Mouse (Mus musculus): ENCODE measurements around the gene Ccer2. TPM values are rescaled to one million over a fixed set of nuclear protein-coding genes. Genes with fewer than 3 reads are reported as not detected.

Gene Ccer2
- polyA plus RNA-seq, 1 experiment from 2014 or later = not detected

GRCm38 (mm10) chr7:28724613-28725012 is 31.4 kb upstream of the Ccer2 start:
- Histone ChIP-seq H3K27ac (replicated peaks) (no peak overlapping the region), H3K4me3 (replicated peaks) (no peak overlapping the region), H3K9me3 (replicated peaks) (no peaks in the 10 kb centered on the region), H3K9ac (no peak overlapping the region), H3K27me3 (0 out of 2 replicates have a peak, but pooled peaks cover 3% of the 10 kb centered on the region), H3K36me3 (replicated peaks) (no peaks in the 10 kb centered on the region), H3K4me2 (no peak overlapping the region), H3K4me1 (replicated peaks) (peaks cover 5% of the 10 kb centered on the region; the same call in 1 of the 2 replicates)
- WGBS (ENCODE audit: insufficient replicate concordance) = 81% methylated on average over 2 of the region's 2 CpGs
- ATAC-seq (ENCODE audit: insufficient read depth) = no peak

GRCm38 (mm10) chr7:28726600-28726999 is 29.4 kb upstream of the Ccer2 start:
- Histone ChIP-seq H3K4me2 (no peak overlapping the region), H3K4me3 (replicated peaks) (no peak overlapping the region), H3K27me3 (peaks cover 11% of the 10 kb centered on the region), H3K27ac (replicated peaks) (no peak overlapping the region), H3K9ac (no peak overlapping the region), H3K9me3 (replicated peaks) (no peaks in the 10 kb centered on the region), H3K4me1 (replicated peaks) (peaks cover 5% of the 10 kb centered on the region; the same call in 1 of the 2 replicates), H3K36me3 (replicated peaks) (no peaks in the 10 kb centered on the region)
- no peak for ATAC-seq (ENCODE audit: insufficient read depth)
- WGBS (ENCODE audit: insufficient replicate concordance) = 10% methylated on average over 14 of the region's 14 CpGs

- peaks cover 22% of the 10 kb centered on the region for H3K27me3 ChIP-seq
- H3K27ac ChIP-seq (replicated peaks) = no peak overlapping the region
- ATAC-seq (ENCODE audit: insufficient read depth) = no peak
- 0 out of 2 replicates have a peak, but pooled peaks cover 3% of the 10 kb centered on the region for H3K36me3 ChIP-seq (replicated peaks)
- H3K4me3 ChIP-seq (replicated peaks) = no peak overlapping the region
- 65% methylated on average over 10 of the region's 10 CpGs for WGBS (ENCODE audit: insufficient replicate concordance)
- no peak overlapping the region for H3K9ac ChIP-seq
- H3K4me2 ChIP-seq = no peak overlapping the region
- peaks cover 14% of the 10 kb centered on the region for H3K4me1 ChIP-seq (replicated peaks)
- no peaks in the 10 kb centered on the region for H3K9me3 ChIP-seq (replicated peaks)
These were observed 28.2 kb upstream of the Ccer2 start for GRCm38 (mm10) chr7:28727649-28728340.

- Histone ChIP-seq H3K36me3 (replicated peaks) (0 out of 2 replicates have a peak, but pooled peaks cover 3% of the 10 kb centered on the region), H3K9ac (no peak overlapping the region; the same call in 1 of the 2 replicates), H3K27ac (replicated peaks) (no peak overlapping the region), H3K4me3 (replicated peaks) (peak overlapping the region; percentile 54), H3K9me3 (replicated peaks) (no peaks in the 10 kb centered on the region), H3K4me2 (peak overlapping the region; percentile 84), H3K27me3 (peaks cover 22% of the 10 kb centered on the region), H3K4me1 (replicated peaks) (peaks cover 19% of the 10 kb centered on the region)
- ATAC-seq (ENCODE audit: insufficient read depth) = peak; percentile 84
- 5% methylated on average over 58 of the region's 58 CpGs for WGBS (ENCODE audit: insufficient replicate concordance)
These were observed 23.4 kb upstream of the Ccer2 start for GRCm38 (mm10) chr7:28732341-28733142.

GRCm38 (mm10) chr7:28733211-28733610 is 22.8 kb upstream of the Ccer2 start:
- H3K4me1 ChIP-seq (replicated peaks) = peaks cover 19% of the 10 kb centered on the region
- 17% methylated on average over 11 of the region's 11 CpGs for WGBS (ENCODE audit: insufficient replicate concordance)
- H3K4me2 ChIP-seq = peak overlapping the region; percentile 84
- no peaks in the 10 kb centered on the region for H3K9me3 ChIP-seq (replicated peaks)
- peaks cover 22% of the 10 kb centered on the region for H3K27me3 ChIP-seq
- H3K27ac ChIP-seq (replicated peaks) = no peak overlapping the region
- H3K36me3 ChIP-seq (replicated peaks) = peaks cover 4% of the 10 kb centered on the region; the same call in 1 of the 2 replicates
- H3K4me3 ChIP-seq (replicated peaks) = peak overlapping the region; percentile 54
- ATAC-seq (ENCODE audit: insufficient read depth) = 0 out of 2 replicates have a peak, but pooled peaks have one; percentile 4
- no peak overlapping the region; the same call in 1 of the 2 replicates for H3K9ac ChIP-seq

GRCm38 (mm10) chr7:28735701-28736100 is 20.3 kb upstream of the Ccer2 start:
- H3K27ac ChIP-seq (replicated peaks) = no peak overlapping the region
- no peak for ATAC-seq (ENCODE audit: insufficient read depth)
- H3K36me3 ChIP-seq (replicated peaks) = peaks cover 15% of the 10 kb centered on the region
- H3K4me2 ChIP-seq = no peak overlapping the region
- 65% methylated on average over 6 of the region's 6 CpGs for WGBS (ENCODE audit: insufficient replicate concordance)
- H3K4me1 ChIP-seq (replicated peaks) = peaks cover 27% of the 10 kb centered on the region
- H3K9ac ChIP-seq = no peak overlapping the region
- peaks cover 20% of the 10 kb centered on the region for H3K27me3 ChIP-seq
- no peak overlapping the region for H3K4me3 ChIP-seq (replicated peaks)
- no peaks in the 10 kb centered on the region for H3K9me3 ChIP-seq (replicated peaks)

- WGBS (ENCODE audit: insufficient replicate concordance) = 81% methylated on average over 21 of the region's 21 CpGs
- H3K4me3 ChIP-seq (replicated peaks) = no peak overlapping the region
- H3K9ac ChIP-seq = no peak overlapping the region
- no peaks in the 10 kb centered on the region for H3K9me3 ChIP-seq (replicated peaks)
- peaks cover 12% of the 10 kb centered on the region for H3K36me3 ChIP-seq (replicated peaks)
- no peak overlapping the region for H3K4me2 ChIP-seq
- H3K27me3 ChIP-seq = no peaks in the 10 kb centered on the region
- peaks cover 26% of the 10 kb centered on the region for H3K4me1 ChIP-seq (replicated peaks)
- ATAC-seq (ENCODE audit: insufficient read depth) = no peak
- H3K27ac ChIP-seq (replicated peaks) = no peak overlapping the region
These were observed 16.1 kb upstream of the Ccer2 start for GRCm38 (mm10) chr7:28739829-28740228.

GRCm38 (mm10) chr7:28740949-28741348 is 15.0 kb upstream of the Ccer2 start:
- Histone ChIP-seq H3K4me3 (replicated peaks) (peak overlapping the region; percentile 86), H3K36me3 (replicated peaks) (peaks cover 16% of the 10 kb centered on the region), H3K9me3 (replicated peaks) (no peaks in the 10 kb centered on the region), H3K4me1 (replicated peaks) (peaks cover 26% of the 10 kb centered on the region), H3K27me3 (no peaks in the 10 kb centered on the region), H3K4me2 (peak overlapping the region; percentile 78), H3K9ac (peak overlapping the region; percentile 77), H3K27ac (replicated peaks) (peak overlapping the region; percentile 75)
- WGBS (ENCODE audit: insufficient replicate concordance) = 32% methylated on average over 9 of the region's 9 CpGs
- no peak for ATAC-seq (ENCODE audit: insufficient read depth)

- Histone ChIP-seq H3K4me3 (replicated peaks) (peak overlapping the region; percentile 86), H3K36me3 (replicated peaks) (peaks cover 20% of the 10 kb centered on the region), H3K4me2 (peak overlapping the region; percentile 78), H3K9ac (peak overlapping the region; percentile 77), H3K27me3 (no peaks in the 10 kb centered on the region), H3K9me3 (replicated peaks) (no peaks in the 10 kb centered on the region), H3K4me1 (replicated peaks) (peaks cover 26% of the 10 kb centered on the region), H3K27ac (replicated peaks) (peak overlapping the region; percentile 75)
- under 1% methylated on average over 13 of the region's 13 CpGs for WGBS (ENCODE audit: insufficient replicate concordance)
- peak; percentile 2; the same call in 1 of the 2 replicates for ATAC-seq (ENCODE audit: insufficient read depth)
These were observed 14.6 kb upstream of the Ccer2 start for GRCm38 (mm10) chr7:28741368-28741708.

GRCm38 (mm10) chr7:28741709-28742438 is 14.1 kb upstream of the Ccer2 start, which contains the start of the genes Mrps12 and Sars2:
Gene Mrps12, minus strand, starts transcription at chr7:28741820.
Gene Sars2, plus strand, starts transcription at chr7:28741992.
- H3K4me3 ChIP-seq (replicated peaks) = peak within 1 kb of the TSS; percentile 86
- peak within 1 kb of the TSS; percentile 78 for H3K4me2 ChIP-seq
- H3K4me1 ChIP-seq (replicated peaks) = peaks cover 26% of the 10 kb centered on the region
- WGBS (ENCODE audit: insufficient replicate concordance) = under 1% methylated on average over 39 of the region's 39 CpGs
- ATAC-seq (ENCODE audit: insufficient read depth) = peak; percentile 94
- peak within 1 kb of the TSS; percentile 77 for H3K9ac ChIP-seq
- peak within 1 kb of the TSS; percentile 84 for H3K27ac ChIP-seq (replicated peaks)
- peaks cover 21% of the 10 kb centered on the region for H3K36me3 ChIP-seq (replicated peaks)
- no peaks in the 10 kb centered on the region for H3K9me3 ChIP-seq (replicated peaks)
- no peaks in the 10 kb centered on the region for H3K27me3 ChIP-seq

Measured in liver, embryonic 15.5 days (tissue).